Mouse (Mus musculus) lung, embryonic 16.5 days (tissue): ENCODE results near the gene Nt5c3b. TPM values are rescaled to one million over a fixed set of nuclear protein-coding genes. Genes with fewer than 3 reads are reported as not detected.

Experiments used
- ATAC-seq: fragments of 200-750 bp; cut with Nextera tagmentation; 2 replicates; pipeline ENCODE4 v1.8.0; 2017; ENCODE audit warnings: low read depth, mild to moderate bottlenecking, moderate library complexity
- H3K27ac ChIP-seq: fragments of 300-500 bp; sonication (generic); 2 replicates; pipeline ENCODE4 v1.5.1; 2014; ENCODE audit warnings: mild to moderate bottlenecking, control low read depth, low read length
- H3K27me3 ChIP-seq: fragments of 300-500 bp; sonication (generic); 2 replicates; pipeline ENCODE4 v1.6.1; 2014; ENCODE audit warnings: low read depth, low read length, mixed read lengths; ENCODE audit not compliant: control insufficient read depth, insufficient read depth
- H3K36me3 ChIP-seq: fragments of 300-500 bp; sonication (generic); 2 replicates; pipeline ENCODE4 v1.6.1; 2014; ENCODE audit warnings: low read length; ENCODE audit not compliant: control insufficient read depth, insufficient read depth
- H3K4me1 ChIP-seq: fragments of 300-500 bp; sonication (generic); replicated peaks from 2 replicates; pipeline ENCODE4 v1.6.1; 2014; ENCODE audit warnings: low read length, mixed read lengths; ENCODE audit not compliant: control insufficient read depth, insufficient read depth
- H3K4me2 ChIP-seq: fragments of 300-500 bp; sonication (generic); 2 replicates; pipeline ENCODE4 v1.6.1; 2014; ENCODE audit warnings: low read depth, low read length, control low read depth
- H3K4me3 ChIP-seq: fragments of 300-500 bp; sonication (generic); 2 replicates; pipeline ENCODE4 v1.5.1; 2014; ENCODE audit warnings: mild to moderate bottlenecking, low read length, control low read depth
- H3K9ac ChIP-seq: fragments of 300-500 bp; sonication (generic); 2 replicates; pipeline ENCODE4 v1.6.1; 2014; ENCODE audit warnings: low read length, control low read depth
- H3K9me3 ChIP-seq: fragments of 300-500 bp; sonication (generic); 2 replicates; pipeline ENCODE4 v1.6.1; 2016; ENCODE audit warnings: low read length; ENCODE audit not compliant: control insufficient read depth
- WGBS: fragments of 180-500 bp; shearing (Covaris S2); extraction: QIAGEN DNeasy Blood & Tissue Kit; methylation state at CpG from one replicate; pipeline ENCODE4 v1.1.7; 2014; 5-methylcytosine and 5-hydroxymethylcytosine counted together
- microRNA-seq: library from miRNA; unstranded; fragments of <30 nt; microRNA quantifications from one replicate; pipeline ENCODE4, GENCODE M21; 2016
- polyA plus RNA-seq: library from polyadenylated mRNA; unstranded; fragments of >200 nt; fragmentation: Nextera tagmentation; extraction: Ambion mirVana; gene quantifications from 2 replicates; pipeline ENCODE4 v1.2.1, GENCODE M21; 2015

Nt5c3b gene
- polyA plus RNA-seq, 1 experiment from 2014 or later, result 129 TPM

DNA sequence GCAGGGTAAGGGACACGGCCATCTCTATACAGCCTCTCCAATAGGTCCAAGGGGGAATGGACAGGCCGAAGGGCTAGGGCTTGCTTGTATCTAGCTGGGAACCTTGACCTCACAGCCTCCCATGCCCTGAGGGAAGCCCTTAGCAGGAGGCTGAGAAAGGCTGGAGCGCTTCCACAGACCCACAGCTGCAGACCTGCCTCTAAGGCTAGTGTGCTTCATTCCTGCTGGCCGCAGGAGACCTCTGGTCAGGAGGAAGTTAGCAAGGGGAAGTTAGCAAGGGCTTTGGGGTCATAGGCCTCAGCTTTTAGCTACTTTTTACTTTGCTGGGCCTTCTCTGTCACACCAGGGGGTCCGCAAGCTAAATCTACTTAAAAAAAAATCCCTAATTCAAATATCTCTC lies 63.2 kb downstream of the Nt5c3b start:
- Histone ChIP-seq H3K27me3 (no peaks in the 10 kb centered on the region), H3K36me3 (peaks cover 67% of the 10 kb centered on the region), H3K9me3 (no peaks in the 10 kb centered on the region), H3K4me1 (no peaks in the 10 kb centered on the region; the same call in 1 of the 2 replicates), H3K9ac (no peak overlapping the region), H3K27ac (no peak overlapping the region), H3K4me3 (no peak overlapping the region), H3K4me2 (no peak overlapping the region)
- ATAC-seq, result no peak
- WGBS, result 93% methylated on average over 5 of the region's 5 CpGs

DNA sequence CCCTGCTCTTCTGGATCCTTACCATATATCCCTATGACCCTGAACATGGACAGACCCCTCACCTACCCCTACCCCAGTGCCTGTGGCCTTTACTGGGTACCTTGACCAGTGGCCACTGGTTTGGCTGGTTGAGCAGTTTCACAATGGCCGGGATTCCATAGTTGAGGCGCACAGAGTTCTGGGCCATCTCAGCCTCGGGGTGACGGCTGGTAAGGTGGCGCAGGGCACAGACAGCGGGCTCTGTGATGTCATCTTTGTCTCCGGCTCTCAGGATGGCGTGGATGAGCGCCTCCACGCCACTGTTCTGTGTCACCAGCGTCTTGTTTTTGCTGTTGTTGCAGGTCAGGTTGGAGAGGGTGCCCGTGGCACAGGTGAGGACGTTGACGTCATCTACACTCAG lies 63.6 kb downstream of the Nt5c3b start:
- WGBS, result 96% methylated on average over 14 of the region's 14 CpGs
- H3K4me1 ChIP-seq, result no peaks in the 10 kb centered on the region; the same call in 1 of the 2 replicates

DNA sequence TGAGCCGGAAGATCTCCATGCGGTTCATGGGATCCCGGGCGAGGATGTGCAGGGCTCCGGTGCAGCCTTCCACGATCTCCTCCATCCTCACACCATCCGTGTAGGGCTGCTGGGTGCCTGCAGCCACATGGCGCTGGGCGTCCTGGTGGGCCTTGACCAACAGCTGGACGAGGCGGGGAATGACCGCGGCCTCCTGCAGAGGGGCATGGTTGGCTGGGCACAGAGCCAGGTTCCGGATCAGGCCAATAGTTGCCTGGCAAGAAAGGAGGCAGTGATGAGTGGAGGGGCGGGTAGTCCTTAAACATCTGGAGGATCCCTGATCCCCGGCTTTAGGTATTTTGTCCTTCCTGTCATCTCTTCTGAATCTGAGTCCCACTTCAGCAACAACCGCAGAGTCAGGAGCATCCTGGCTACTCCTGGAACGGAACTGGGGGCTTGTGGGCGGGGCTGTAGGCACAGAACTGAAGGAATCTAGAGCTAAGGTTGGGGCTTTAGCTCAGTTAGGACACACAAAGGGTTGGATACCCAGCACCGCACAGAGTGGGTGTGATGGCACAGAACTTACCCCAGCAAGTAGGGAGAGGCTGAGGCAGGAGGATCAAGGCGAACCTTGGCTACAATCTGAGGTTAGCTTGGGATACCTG lies 64.7 kb downstream of the Nt5c3b start:
- no peak overlapping the region for H3K4me2 ChIP-seq
- H3K36me3 ChIP-seq, result peaks cover 53% of the 10 kb centered on the region
- H3K9me3 ChIP-seq, result no peaks in the 10 kb centered on the region
- H3K4me3 ChIP-seq, result no peak overlapping the region
- no peak overlapping the region for H3K9ac ChIP-seq
- H3K27me3 ChIP-seq, result no peaks in the 10 kb centered on the region
- 88% methylated on average over 21 of the region's 21 CpGs for WGBS
- no peak for ATAC-seq
- H3K27ac ChIP-seq, result no peak overlapping the region
- H3K4me1 ChIP-seq, result no peaks in the 10 kb centered on the region; the same call in 1 of the 2 replicates

More for the DNA sequence above, 63.6 kb downstream of the Nt5c3b start:
- Histone ChIP-seq H3K4me2 (no peak overlapping the region), H3K36me3 (peaks cover 62% of the 10 kb centered on the region), H3K9me3 (no peaks in the 10 kb centered on the region), H3K27ac (no peak overlapping the region), H3K4me3 (no peak overlapping the region), H3K9ac (no peak overlapping the region), H3K27me3 (no peaks in the 10 kb centered on the region)
- ATAC-seq, result no peak

DNA sequence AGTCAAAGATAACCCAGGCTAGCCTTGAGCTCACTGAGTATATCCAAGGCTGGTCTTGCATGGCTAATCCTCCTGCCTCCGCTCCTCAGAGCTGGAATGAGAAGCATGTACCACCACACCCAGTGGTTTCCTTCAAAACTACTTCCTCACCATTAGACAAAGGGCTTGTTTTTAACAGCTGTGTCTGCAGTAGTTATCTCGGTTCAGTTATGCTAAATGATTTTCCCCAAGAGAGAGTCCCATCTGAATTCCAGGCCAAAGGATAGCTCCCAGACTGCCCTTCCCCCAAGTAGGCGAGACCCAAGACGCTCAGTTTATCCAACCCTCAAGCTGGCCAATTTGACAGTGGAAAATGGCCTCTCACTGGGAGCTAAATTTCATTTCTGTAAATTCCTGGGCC lies 65.6 kb downstream of the Nt5c3b start:
- Histone ChIP-seq H3K27ac (no peak overlapping the region), H3K4me2 (no peak overlapping the region), H3K4me3 (no peak overlapping the region), H3K9me3 (no peaks in the 10 kb centered on the region), H3K27me3 (no peaks in the 10 kb centered on the region), H3K36me3 (peaks cover 53% of the 10 kb centered on the region), H3K4me1 (no peaks in the 10 kb centered on the region; the same call in 1 of the 2 replicates), H3K9ac (no peak overlapping the region)
- WGBS, result 70% methylated on average over 4 of the region's 4 CpGs
- no peak for ATAC-seq

DNA sequence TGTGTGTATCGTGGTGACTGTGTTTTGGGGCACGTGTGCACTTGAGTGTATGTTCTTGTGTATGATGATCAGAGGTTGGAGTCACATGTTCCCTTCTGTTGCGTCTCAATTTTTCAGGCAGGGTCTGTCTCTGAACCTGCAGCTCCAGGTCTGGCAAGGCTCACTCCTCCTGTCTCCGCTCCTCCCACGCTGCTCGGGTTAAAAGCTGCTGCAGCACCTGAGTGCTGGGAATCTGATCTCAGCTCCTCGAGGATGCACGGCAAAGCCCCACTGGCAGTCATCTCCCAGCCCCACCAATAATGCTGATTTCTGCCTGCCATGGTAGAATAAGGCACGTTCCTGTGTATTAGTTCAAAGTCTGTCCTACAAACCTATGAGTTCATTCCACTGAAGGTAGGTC lies 66.5 kb downstream of the Nt5c3b start:
- Histone ChIP-seq H3K9me3 (no peaks in the 10 kb centered on the region), H3K9ac (no peak overlapping the region), H3K4me3 (no peak overlapping the region), H3K4me1 (no peaks in the 10 kb centered on the region; the same call in 1 of the 2 replicates), H3K27me3 (no peaks in the 10 kb centered on the region), H3K27ac (no peak overlapping the region), H3K36me3 (peaks cover 46% of the 10 kb centered on the region), H3K4me2 (no peak overlapping the region)
- no peak for ATAC-seq
- WGBS, result 88% methylated on average over 9 of the region's 9 CpGs

Small RNA genes lying within 50 kb of the gene (microRNA-seq; reads per million reads assigned to microRNA genes)
- gene Gm27374 (not detected), gene Mir7116 (0.79 reads per million)

Other genes with a start within 250 kb of the Nt5c3b start
- gene Krt9, start 248.6 kb downstream of the Nt5c3b start, polyA plus RNA-seq, result not detected in 2 replicates
- gene Krt14, start 234.3 kb downstream of the Nt5c3b start, polyA plus RNA-seq, result 2.1 and 5.0 TPM in 2 replicates
- not detected in 2 replicates for gene Krt16, start 192.9 kb downstream of the Nt5c3b start, polyA plus RNA-seq
- 8.4 and 15.5 TPM in 2 replicates for gene Krt17, start 180.8 kb downstream of the Nt5c3b start, polyA plus RNA-seq
- gene Krt42, start 171.9 kb downstream of the Nt5c3b start, polyA plus RNA-seq, result not detected in 2 replicates
- 1,740 and 1,854 TPM in 2 replicates for gene Eif1, start 121.9 kb downstream of the Nt5c3b start, polyA plus RNA-seq
- not detected in 2 replicates for gene Gast, start 107.4 kb downstream of the Nt5c3b start, polyA plus RNA-seq
- 19.2 and 19.7 TPM in 2 replicates for gene Hap1, start 85.7 kb downstream of the Nt5c3b start, polyA plus RNA-seq
- gene Jup, start 44.0 kb downstream of the Nt5c3b start, polyA plus RNA-seq, result 165 and 167 TPM in 2 replicates
- gene P3h4, start 27.0 kb downstream of the Nt5c3b start, polyA plus RNA-seq, result 68.3 and 68.8 TPM in 2 replicates
- gene Fkbp10, start 26.1 kb downstream of the Nt5c3b start, polyA plus RNA-seq, result 148 and 152 TPM in 2 replicates
- 0.60 and 0.73 TPM in 2 replicates for gene Klhl10, start 109 bp upstream of the Nt5c3b start, polyA plus RNA-seq
- 8.3 and 8.4 TPM in 2 replicates for gene Klhl11, start 30.9 kb upstream of the Nt5c3b start, polyA plus RNA-seq
- gene Acly, start 86.2 kb upstream of the Nt5c3b start, polyA plus RNA-seq, result 150 and 155 TPM in 2 replicates
- 4.0 and 4.5 TPM in 2 replicates for gene Ttc25, start 103.8 kb upstream of the Nt5c3b start, polyA plus RNA-seq
- gene Cnp, start 133.1 kb upstream of the Nt5c3b start, polyA plus RNA-seq, result 35.2 and 35.5 TPM in 2 replicates
- gene Nkiras2, start 177.4 kb upstream of the Nt5c3b start, polyA plus RNA-seq, result 58.3 and 58.6 TPM in 2 replicates
- 212 and 230 TPM in 2 replicates for gene Dnajc7, start 178.4 kb upstream of the Nt5c3b start, polyA plus RNA-seq